Mouse (Mus musculus): ENCODE results near the gene Amn.

Gene Amn

GRCm38 (mm10) chr12:111267673-111268325 is 3.1 kb upstream of the Amn start:
- DNase-seq (ENCODE audit: low spot score) = no peak

- DNase-seq (ENCODE audit: low spot score) = no peak
These were observed 511 bp downstream of the Amn start for GRCm38 (mm10) chr12:111271406-111271805.

- DNase-seq (ENCODE audit: low spot score) = no peak
These were observed 1.1 kb downstream of the Amn start for GRCm38 (mm10) chr12:111271966-111272365.

GRCm38 (mm10) chr12:111272420-111272819 is 1.5 kb downstream of the Amn start:
- DNase-seq (ENCODE audit: low spot score) = peak; percentile 73

- no peak for DNase-seq (ENCODE audit: low spot score)
These were observed 3.1 kb downstream of the Amn start for GRCm38 (mm10) chr12:111274006-111274405.

- DNase-seq (ENCODE audit: low spot score) = no peak
These were observed 3.7 kb downstream of the Amn start for GRCm38 (mm10) chr12:111274447-111275149.

GRCm38 (mm10) chr12:111275150-111275841 is 4.4 kb downstream of the Amn start:
- DNase-seq (ENCODE audit: low spot score) = peak; percentile 42

- DNase-seq (ENCODE audit: low spot score) = no peak
These were observed 5.5 kb downstream of the Amn start for GRCm38 (mm10) chr12:111276371-111276770.

GRCm38 (mm10) chr12:111283573-111283972 is 12.7 kb downstream of the Amn start:
- no peak for DNase-seq (ENCODE audit: low spot score)

- no peak for DNase-seq (ENCODE audit: low spot score)
These were observed 13.6 kb downstream of the Amn start for GRCm38 (mm10) chr12:111284532-111284931.

- DNase-seq (ENCODE audit: low spot score) = no peak
These were observed 22.1 kb downstream of the Amn start for GRCm38 (mm10) chr12:111293025-111293424.

GRCm38 (mm10) chr12:111301322-111302017 is 30.6 kb downstream of the Amn start:
- DNase-seq (ENCODE audit: low spot score) = no peak

- no peak for DNase-seq (ENCODE audit: low spot score)
These were observed 31.1 kb downstream of the Amn start for GRCm38 (mm10) chr12:111302018-111302345.

GRCm38 (mm10) chr12:111303702-111304337 is 32.9 kb downstream of the Amn start:
- DNase-seq (ENCODE audit: low spot score) = no peak

- DNase-seq (ENCODE audit: low spot score) = no peak
These were observed 35.9 kb downstream of the Amn start for GRCm38 (mm10) chr12:111306821-111307220.

GRCm38 (mm10) chr12:111309256-111309655 is 38.4 kb downstream of the Amn start:
- no peak for DNase-seq (ENCODE audit: low spot score)

GRCm38 (mm10) chr12:111309931-111310330 is 39.0 kb downstream of the Amn start:
- DNase-seq (ENCODE audit: low spot score) = no peak

GRCm38 (mm10) chr12:111311775-111312174 is 40.9 kb downstream of the Amn start:
- DNase-seq (ENCODE audit: low spot score) = no peak

- no peak for DNase-seq (ENCODE audit: low spot score)
These were observed 43.4 kb downstream of the Amn start for GRCm38 (mm10) chr12:111314273-111314672.

GRCm38 (mm10) chr12:111317694-111318093 is 46.8 kb downstream of the Amn start:
- no peak for DNase-seq (ENCODE audit: low spot score)

- DNase-seq (ENCODE audit: low spot score) = no peak
These were observed 49.7 kb downstream of the Amn start for GRCm38 (mm10) chr12:111320549-111320948.

- DNase-seq (ENCODE audit: low spot score) = no peak
These were observed 50.9 kb downstream of the Amn start for GRCm38 (mm10) chr12:111321832-111322231.
